Mouse (Mus musculus): ENCODE results near the gene Map3k19.
A peak's percentile ranks its signal among the peaks of the same experiment; 100 is the strongest.

Map3k19 gene

GRCm38 (mm10) chr1:127854486-127855222 lies at the start of gene Map3k19:
TSS of gene Map3k19 (minus strand) at chr1:127855031.
- DNase-seq = no peak

- no peak for DNase-seq
These were observed 44.6 kb upstream of the Map3k19 start for GRCm38 (mm10) chr1:127899401-127899800.

DNA sequence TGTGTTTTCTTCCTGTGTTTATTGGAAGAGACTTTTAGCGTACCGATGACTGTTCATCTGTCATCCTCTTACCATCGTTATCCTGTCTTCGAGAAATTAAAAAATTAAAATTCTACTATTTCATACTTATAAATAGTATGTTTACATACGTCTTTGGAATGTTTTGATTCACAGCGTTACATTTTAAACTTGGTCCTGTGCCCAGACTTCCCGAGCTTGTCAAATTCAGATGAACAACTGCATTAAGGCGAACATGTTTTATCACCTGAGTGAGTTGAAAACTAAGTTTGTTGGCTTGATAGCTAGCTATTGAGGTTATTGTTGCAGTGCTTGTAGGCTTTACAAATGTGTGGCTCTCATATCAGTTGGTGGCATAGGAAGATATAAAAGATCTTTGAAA lies 14.4 kb upstream of the Map3k19 start:
- DNase-seq = no peak

- DNase-seq = peak; percentile 92
These were observed 13.8 kb upstream of the Map3k19 start, which contains the start of gene Rab3gap1 for GRCm38 (mm10) chr1:127868300-127869261. TSS of gene Rab3gap1 (plus strand) at chr1:127868773.

DNA sequence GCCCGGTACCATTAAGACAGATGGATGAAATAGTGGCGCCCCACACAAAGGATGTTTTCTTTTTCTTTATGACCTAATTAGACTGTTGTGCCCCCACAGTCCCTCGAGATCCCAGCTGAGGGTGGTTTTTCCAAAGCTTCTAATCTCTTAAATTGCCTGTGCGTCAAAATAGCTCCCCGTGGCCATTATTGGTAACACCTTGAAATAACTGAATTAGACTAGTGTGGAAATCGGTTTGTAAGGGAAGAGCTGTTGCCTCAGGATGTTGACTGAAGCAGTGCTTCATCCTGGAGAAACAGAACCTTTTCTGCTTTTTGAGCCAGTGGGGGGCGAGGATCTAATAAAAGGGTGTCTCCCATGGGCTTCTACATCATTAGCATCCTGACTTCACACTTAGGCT lies 9.0 kb upstream of the Map3k19 start:
- DNase-seq = no peak

- no peak for DNase-seq
These were observed 7.1 kb upstream of the Map3k19 start for GRCm38 (mm10) chr1:127861900-127862299.

- no peak for DNase-seq
These were observed 5.7 kb upstream of the Map3k19 start for GRCm38 (mm10) chr1:127860492-127860891.

- no peak for DNase-seq
These were observed 5.1 kb upstream of the Map3k19 start for GRCm38 (mm10) chr1:127859799-127860400.

- DNase-seq = no peak
These were observed 4.3 kb upstream of the Map3k19 start for GRCm38 (mm10) chr1:127858945-127859648.

DNA sequence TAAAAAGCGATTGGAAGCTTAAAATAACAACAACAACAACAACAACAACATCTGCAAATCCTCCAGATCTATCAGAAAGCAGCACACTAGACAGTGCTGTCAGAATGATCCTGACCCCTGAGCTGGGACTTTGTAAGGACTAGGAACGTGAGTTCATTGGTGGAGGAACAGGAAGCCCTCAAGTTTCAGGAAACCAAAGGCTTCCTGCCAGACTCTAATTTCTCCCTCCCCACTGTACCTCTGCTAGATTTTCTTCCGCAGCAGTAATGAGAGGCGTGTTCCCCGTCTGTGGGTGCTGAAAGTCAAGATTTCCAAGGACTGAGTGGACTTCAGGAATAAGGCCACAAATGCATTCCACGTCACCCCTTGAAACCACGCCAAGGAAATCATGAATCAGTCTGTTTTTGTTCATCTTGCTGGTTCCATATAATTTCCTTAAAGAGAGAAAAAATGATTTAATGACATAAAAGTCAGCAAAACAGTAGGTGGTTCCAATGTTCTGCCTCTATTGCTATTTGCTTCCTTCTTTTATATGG lies 4.7 kb downstream of the Map3k19 start:
- no peak for DNase-seq

- DNase-seq = no peak
These were observed 9.4 kb downstream of the Map3k19 start for GRCm38 (mm10) chr1:127845472-127845871.

DNA sequence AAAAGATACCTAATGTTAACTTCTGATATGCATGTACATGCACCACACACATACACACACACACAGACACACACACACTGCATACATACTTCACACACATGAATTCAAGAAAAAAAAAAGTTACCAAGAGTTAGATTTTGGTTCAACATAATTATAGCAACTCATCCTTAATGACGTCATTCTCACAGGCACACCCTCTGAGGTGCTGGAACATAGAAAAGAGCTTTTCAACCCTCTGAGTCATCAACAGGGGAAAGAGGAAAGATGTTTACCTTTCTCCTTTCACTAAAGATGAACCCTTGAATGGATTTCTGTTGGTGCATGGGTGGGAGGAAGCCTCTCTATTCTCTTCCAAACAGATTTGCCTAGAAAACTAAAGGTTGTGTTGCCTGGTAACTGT lies 16.2 kb downstream of the Map3k19 start:
- no peak for DNase-seq

- no peak for DNase-seq
These were observed 18.2 kb downstream of the Map3k19 start for GRCm38 (mm10) chr1:127836619-127837018.

DNA sequence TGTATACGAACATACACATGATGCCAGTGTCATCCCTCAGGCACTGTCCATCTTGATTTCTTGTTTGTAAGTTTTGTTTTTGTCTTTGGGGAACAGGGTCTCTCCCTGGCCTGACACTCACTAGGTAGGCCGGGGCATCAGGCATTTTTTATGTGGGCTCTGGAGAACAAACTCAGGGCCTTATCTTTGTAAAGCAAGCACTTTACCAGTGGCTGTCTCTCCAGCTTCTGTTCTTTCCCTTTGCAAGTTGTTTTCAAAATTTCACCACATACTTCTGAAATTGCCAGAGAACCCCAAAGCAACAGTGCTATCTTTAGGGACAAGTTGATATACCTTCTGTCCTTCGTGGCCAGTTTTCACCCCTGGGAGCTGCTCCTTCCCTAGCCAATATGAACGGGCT lies 20.6 kb downstream of the Map3k19 start:
- no peak for DNase-seq

DNA sequence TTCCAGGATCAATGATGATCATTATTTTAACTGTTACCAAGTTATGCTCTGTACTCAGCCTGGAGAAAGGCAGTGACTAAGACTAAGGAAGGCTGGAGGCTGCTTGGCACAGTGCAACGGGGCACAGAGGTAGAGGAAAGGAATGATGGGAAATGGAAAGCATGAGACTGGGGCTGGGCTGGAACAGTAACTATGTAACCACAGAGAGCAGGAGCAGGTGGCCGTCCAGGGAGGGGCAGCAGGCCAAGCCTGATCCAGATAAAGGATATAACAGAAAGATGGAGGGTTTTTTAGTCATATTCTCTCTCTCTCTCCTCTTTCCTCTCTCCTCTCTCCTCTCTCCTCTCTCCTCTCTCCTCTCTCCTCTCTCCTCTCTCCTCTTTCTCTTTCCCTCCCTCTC lies 21.1 kb downstream of the Map3k19 start:
- no peak for DNase-seq

DNA sequence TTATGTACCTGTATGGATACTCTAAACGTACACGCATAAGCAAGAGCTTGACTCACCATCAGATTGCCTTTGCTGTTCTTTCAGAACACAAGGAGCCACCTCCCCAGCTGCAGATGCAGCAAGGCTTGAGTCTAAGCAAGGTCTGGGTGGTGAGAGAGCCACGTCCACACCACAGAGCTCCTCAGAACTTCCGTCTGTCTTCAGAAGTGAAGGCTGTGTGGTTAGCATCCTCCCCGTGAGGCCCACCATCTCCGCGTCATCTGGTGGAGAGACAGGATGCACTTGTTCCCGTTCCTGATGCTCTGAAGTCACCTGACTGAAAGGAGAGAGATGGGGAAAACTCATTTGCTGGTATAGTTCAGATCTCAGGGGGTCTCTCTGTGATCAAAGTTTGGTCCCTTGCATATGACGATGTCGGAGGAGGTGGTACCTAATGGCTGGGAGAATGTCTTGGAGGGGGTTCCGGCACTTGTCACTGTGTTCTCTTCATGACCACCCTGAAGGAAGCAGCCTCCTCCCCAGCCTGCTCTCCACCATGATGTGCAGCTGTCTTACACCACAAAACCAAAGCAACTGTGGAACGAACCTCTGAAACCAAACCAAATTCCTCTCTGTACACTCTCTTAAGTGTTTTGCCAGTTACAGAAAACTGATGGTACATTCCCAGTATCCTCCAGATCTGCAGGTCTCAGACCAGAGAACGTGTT lies 24.5 kb downstream of the Map3k19 start:
- no peak for DNase-seq

DNA sequence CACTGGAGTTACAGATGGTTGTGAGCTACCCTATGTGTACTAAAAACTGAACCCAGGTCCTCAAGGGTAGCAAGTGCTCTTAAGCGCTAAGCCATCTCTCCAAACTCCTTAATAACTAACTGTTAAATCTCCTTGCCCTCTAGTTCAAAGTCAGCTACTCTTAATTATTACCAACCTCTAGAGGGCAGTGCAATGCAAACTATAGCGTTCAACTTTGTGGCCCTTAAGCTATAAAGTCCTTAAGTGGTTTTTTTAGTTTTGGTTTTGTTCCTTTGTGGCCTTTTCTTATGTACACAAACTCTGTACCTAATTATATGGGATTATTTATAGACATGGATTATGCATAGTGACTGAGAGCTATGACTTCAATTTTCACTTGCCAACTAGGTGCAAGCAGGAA lies 27.5 kb downstream of the Map3k19 start:
- no peak for DNase-seq

- DNase-seq = no peak
These were observed 38.5 kb downstream of the Map3k19 start for GRCm38 (mm10) chr1:127816381-127816780.

GRCm38 (mm10) chr1:127812929-127813328 lies 41.9 kb downstream of the Map3k19 start:
- no peak for DNase-seq

GRCm38 (mm10) chr1:127808671-127809070 lies 46.2 kb downstream of the Map3k19 start:
- no peak for DNase-seq

DNA sequence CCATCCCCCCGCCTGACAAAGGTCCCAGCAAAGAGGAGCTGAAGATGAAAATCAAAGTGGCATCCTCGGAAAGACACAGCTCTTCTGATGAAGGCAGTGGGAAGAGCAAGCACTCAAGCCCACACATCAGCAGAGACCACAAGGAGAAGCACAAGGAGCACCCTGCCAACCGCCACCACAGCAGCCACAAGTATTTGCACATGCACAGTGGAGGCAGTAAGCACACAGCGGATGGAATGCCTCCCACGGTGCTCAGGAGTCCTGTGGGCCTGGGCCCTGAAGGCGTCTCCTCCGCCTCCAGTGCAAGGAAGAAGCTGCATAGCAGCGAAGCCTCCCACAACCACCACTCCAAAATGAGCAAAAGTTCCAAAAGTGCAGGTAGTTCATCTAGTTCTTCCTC lies 51.9 kb downstream of the Map3k19 start:
- DNase-seq = no peak

DNA sequence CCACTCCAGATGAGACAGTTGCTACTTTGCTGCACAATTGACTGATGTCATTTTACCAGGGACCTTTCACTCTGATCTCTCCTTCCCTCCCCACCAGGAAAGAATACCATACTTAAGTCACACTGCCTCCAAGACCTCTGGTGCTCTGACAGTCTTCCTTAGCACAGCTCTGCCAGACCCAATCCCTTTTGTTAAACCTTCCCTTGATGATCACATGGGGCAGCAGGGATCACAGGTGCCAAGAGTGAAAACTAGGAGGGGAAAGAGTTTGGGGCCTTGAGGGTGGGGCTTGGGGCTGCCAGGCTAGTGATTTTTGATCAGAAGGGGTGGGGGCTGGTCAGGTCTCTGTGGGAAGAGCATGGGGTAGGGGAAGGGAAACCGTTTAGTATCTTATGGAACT lies 58.1 kb downstream of the Map3k19 start:
- DNase-seq = no peak
